Mouse (Mus musculus) WW6 (cell line): ENCODE measurements at regions not wholly inside any gene's neighbourhood (a gene's known extent, or its start where the extent isn't known, plus 50 kb on each side); places are given as distances from the start of the nearest gene placed in this dataset.

Experiments
- DNase-seq: peaks from one replicate; pipeline ENCODE4 v3.0.0-alpha.2; 2013; ENCODE audit warnings: low read depth, low spot score

- DNase-seq: no peak
Observed at GRCm38 (mm10) chr4:82234443-82234842, 471.1 kb downstream of the Nfib start.

- DNase-seq: no peak
Observed at GRCm38 (mm10) chr4:82226197-82227119, 479.1 kb downstream of the Nfib start.

- no peak for DNase-seq
Observed at GRCm38 (mm10) chr4:82220724-82221123, 484.8 kb downstream of the Nfib start.

- DNase-seq: no peak
Observed at GRCm38 (mm10) chr4:82220120-82220714, 485.3 kb downstream of the Nfib start.

GRCm38 (mm10) chr4:82218616-82219015 is 486.9 kb downstream of the Nfib start:
- no peak for DNase-seq

- DNase-seq: no peak
Observed at GRCm38 (mm10) chr4:82207031-82207430, 498.5 kb downstream of the Nfib start.

- DNase-seq: no peak
Observed at GRCm38 (mm10) chr4:82200306-82200705, 505.2 kb downstream of the Nfib start.

GRCm38 (mm10) chr4:82199118-82199517 is 506.4 kb downstream of the Nfib start:
- no peak for DNase-seq

- no peak for DNase-seq
Observed at GRCm38 (mm10) chr4:82197611-82198010, 507.9 kb downstream of the Nfib start.

GRCm38 (mm10) chr4:82196024-82196647 is 509.4 kb downstream of the Nfib start:
- DNase-seq: no peak

GRCm38 (mm10) chr4:82193905-82194304 is 511.6 kb downstream of the Nfib start:
- DNase-seq: no peak

- DNase-seq: no peak
Observed at GRCm38 (mm10) chr4:82186892-82187291, 518.7 kb downstream of the Nfib start.

GRCm38 (mm10) chr4:82183974-82184373 is 521.6 kb downstream of the Nfib start:
- no peak for DNase-seq

- DNase-seq: no peak
Observed at GRCm38 (mm10) chr4:82178112-82178511, 527.4 kb downstream of the Nfib start.

- no peak for DNase-seq
Observed at GRCm38 (mm10) chr4:82176723-82177122, 528.8 kb downstream of the Nfib start.

- no peak for DNase-seq
Observed at GRCm38 (mm10) chr4:82173461-82174085, 532.0 kb downstream of the Nfib start.

- no peak for DNase-seq
Observed at GRCm38 (mm10) chr4:82170930-82171329, 534.6 kb downstream of the Nfib start.

- no peak for DNase-seq
Observed at GRCm38 (mm10) chr4:82168032-82168431, 537.5 kb downstream of the Nfib start.

GRCm38 (mm10) chr4:82167396-82167795 is 538.2 kb downstream of the Nfib start:
- no peak for DNase-seq

- DNase-seq: no peak
Observed at GRCm38 (mm10) chr4:82166826-82167225, 538.7 kb downstream of the Nfib start.

- no peak for DNase-seq
Observed at GRCm38 (mm10) chr4:82166087-82166486, 539.5 kb downstream of the Nfib start.

GRCm38 (mm10) chr4:82164058-82164457 is 541.5 kb downstream of the Nfib start:
- no peak for DNase-seq
